Mouse (Mus musculus) kidney, adult 2 months (tissue): ENCODE results near the gene Sik3.

Experiments
- CTCF ChIP-seq: fragments of 200-500 bp; conservative IDR thresholded peaks from 2 replicates; pipeline ENCODE4 v1.5.1; 2011; ENCODE audit warnings: low read depth, mild to moderate bottlenecking, control low read depth, low read length, moderate library complexity, mixed read lengths; ENCODE audit not compliant: insufficient read depth, insufficient read length
- POLR2A ChIP-seq: fragments of 200-500 bp; IDR thresholded peaks from one replicate; pipeline ENCODE4 v1.6.1; 2011; ENCODE audit warnings: low read depth, low read length, control low read depth

- TF ChIP-seq POLR2A = no peak
- no peak for TF ChIP-seq CTCF
Measured at GRCm38 (mm10) chr9:46268343-46268873, 255.8 kb downstream of the Sik3 start, which contains the start of gene Apoa5.
